Mouse (Mus musculus) kidney, embryonic 14.5 days (tissue): Measurements from ENCODE around the gene Adprm. TPM values are rescaled to one million over a fixed set of nuclear protein-coding genes. Genes with fewer than 3 reads are reported as not detected.

ENCODE experiments used
- ATAC-seq: fragments of 200-750 bp; cut with Nextera tagmentation; 2 replicates; pipeline ENCODE4 v1.8.0; 2017; ENCODE audit warnings: moderate number of reproducible peaks, mild to moderate bottlenecking, moderate TSS enrichment, moderate library complexity; ENCODE audit not compliant: low FRiP score, low TSS enrichment
- H3K27ac ChIP-seq: fragments of 300-500 bp; sonication (generic); 2 replicates; pipeline ENCODE4 v1.5.1; 2014; ENCODE audit warnings: low read depth, mild to moderate bottlenecking, low read length, moderate library complexity, mixed read lengths
- H3K27me3 ChIP-seq: fragments of 300-500 bp; sonication (generic); 2 replicates; pipeline ENCODE4 v1.6.1; 2014; ENCODE audit warnings: mild to moderate bottlenecking, low read length; ENCODE audit not compliant: control insufficient read depth, insufficient read depth
- H3K36me3 ChIP-seq: fragments of 300-500 bp; sonication (generic); 2 replicates; pipeline ENCODE4 v1.6.1; 2014; ENCODE audit warnings: low read length, mixed read lengths; ENCODE audit not compliant: control insufficient read depth, insufficient read depth
- H3K4me1 ChIP-seq: fragments of 300-500 bp; sonication (generic); 2 replicates; pipeline ENCODE4 v1.6.1; 2014; ENCODE audit warnings: low read length, mixed read lengths; ENCODE audit not compliant: control insufficient read depth, insufficient read depth
- H3K4me2 ChIP-seq: fragments of 300-500 bp; sonication (generic); replicated peaks from 2 replicates; pipeline ENCODE4 v1.6.1; 2014; ENCODE audit warnings: low read depth, mild to moderate bottlenecking, low read length
- H3K4me3 ChIP-seq: fragments of 300-500 bp; sonication (generic); 2 replicates; pipeline ENCODE4 v1.5.1; 2014; ENCODE audit warnings: mild to moderate bottlenecking, low read length
- H3K9ac ChIP-seq: fragments of 300-500 bp; sonication (generic); 2 replicates; pipeline ENCODE4 v1.6.1; 2014; ENCODE audit warnings: low read depth, mild to moderate bottlenecking, low read length, moderate library complexity
- H3K9me3 ChIP-seq: fragments of 300-500 bp; sonication (generic); 2 replicates; pipeline ENCODE4 v1.6.1; 2016; ENCODE audit warnings: low read length; ENCODE audit not compliant: control insufficient read depth
- WGBS: fragments of 180-500 bp; shearing (Covaris S2); extraction: QIAGEN DNeasy Blood & Tissue Kit; methylation state at CpG from one replicate; pipeline ENCODE4 v1.1.7; 2014; 5-methylcytosine and 5-hydroxymethylcytosine counted together
- polyA plus RNA-seq: library from polyadenylated mRNA; unstranded; fragments of >200 nt; fragmentation: Nextera tagmentation; extraction: Ambion mirVana; gene quantifications from 2 replicates; pipeline ENCODE4 v1.2.1, GENCODE M21; 2014

The Adprm gene
- polyA plus RNA-seq, 1 experiment from 2014 or later = 27.7 TPM

DNA sequence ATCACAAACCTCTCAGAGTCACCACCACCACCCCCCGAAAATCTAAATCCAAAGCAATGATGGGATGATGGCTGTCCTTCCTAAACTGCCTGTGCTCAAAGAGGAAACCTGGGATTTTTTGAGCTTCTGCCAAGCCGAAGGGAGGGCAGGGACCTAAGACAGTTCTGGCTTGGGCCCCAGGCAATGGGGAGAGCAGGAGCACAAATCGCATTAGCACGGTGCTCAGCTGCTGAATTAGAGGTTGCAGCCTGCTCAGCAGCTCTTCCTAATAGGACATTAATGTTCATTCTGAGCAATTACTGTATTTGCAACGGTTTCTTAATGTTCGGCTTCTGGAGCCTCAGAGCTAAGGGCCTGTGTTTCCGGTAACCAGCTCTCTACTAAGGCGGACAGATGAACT, 44.4 kb downstream of the Adprm start:
- Histone ChIP-seq H3K9me3 (no peaks in the 10 kb centered on the region), H3K27me3 (no peaks in the 10 kb centered on the region), H3K27ac (no peak overlapping the region), H3K4me1 (0 out of 2 replicates have a peak, but pooled peaks cover 3% of the 10 kb centered on the region), H3K36me3 (no peaks in the 10 kb centered on the region), H3K4me2 (no peak overlapping the region), H3K9ac (no peak overlapping the region), H3K4me3 (no peak overlapping the region)
- WGBS = 84% methylated on average over 8 of the region's 8 CpGs
- ATAC-seq = no peak

DNA sequence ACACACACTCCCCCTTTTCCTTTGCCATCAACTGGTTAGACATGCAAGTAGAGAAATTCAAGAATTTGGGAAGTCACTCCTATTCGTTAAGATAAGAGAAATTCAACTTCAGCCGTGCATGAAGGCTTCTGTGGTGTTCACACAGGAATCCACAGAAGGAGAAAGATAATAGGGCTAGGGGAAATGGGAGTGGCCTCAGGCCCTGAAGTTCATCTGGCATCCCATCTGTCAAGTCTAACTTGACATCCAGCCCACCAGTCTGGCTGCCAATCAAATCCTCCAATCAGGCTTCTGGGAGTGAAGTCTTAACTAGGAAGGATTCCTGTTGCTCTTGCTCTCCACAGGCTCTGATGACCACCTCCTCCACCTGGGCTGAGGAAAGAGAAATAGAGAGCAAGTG, 49.5 kb downstream of the Adprm start:
- Histone ChIP-seq H3K4me2 (no peak overlapping the region), H3K27me3 (no peaks in the 10 kb centered on the region), H3K9ac (no peak overlapping the region), H3K4me1 (no peaks in the 10 kb centered on the region), H3K4me3 (no peak overlapping the region), H3K36me3 (no peaks in the 10 kb centered on the region), H3K9me3 (no peaks in the 10 kb centered on the region), H3K27ac (no peak overlapping the region)
- WGBS = 60% methylated on average over 2 of the region's 2 CpGs
- ATAC-seq = no peak

DNA sequence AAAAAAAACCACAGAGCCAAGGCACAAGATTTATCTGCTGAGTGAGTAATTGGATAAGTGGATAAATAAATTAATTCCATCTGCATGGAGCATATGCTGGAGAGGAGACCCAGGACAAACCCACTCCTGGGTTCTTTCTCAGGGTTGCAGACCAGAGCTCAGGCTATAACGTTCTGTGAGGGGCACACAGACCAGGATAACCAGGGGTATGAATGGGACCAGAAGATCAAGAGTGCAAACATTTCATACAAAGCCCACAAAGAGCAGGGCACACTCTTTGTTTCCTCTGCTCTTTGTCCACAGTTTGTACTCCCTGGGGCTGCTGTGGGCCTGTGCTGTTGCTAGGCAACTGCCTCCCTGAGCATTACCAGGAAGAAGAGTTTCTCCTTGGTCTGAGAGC, 50.7 kb downstream of the Adprm start:
- no peaks in the 10 kb centered on the region for H3K4me1 ChIP-seq
- no peak overlapping the region for H3K4me2 ChIP-seq
- H3K36me3 ChIP-seq = no peaks in the 10 kb centered on the region
- ATAC-seq = no peak
- 32% methylated on average over 1 of the region's 1 CpGs for WGBS
- H3K9me3 ChIP-seq = no peaks in the 10 kb centered on the region
- H3K9ac ChIP-seq = no peak overlapping the region
- H3K4me3 ChIP-seq = no peak overlapping the region
- no peaks in the 10 kb centered on the region for H3K27me3 ChIP-seq
- no peak overlapping the region for H3K27ac ChIP-seq

DNA sequence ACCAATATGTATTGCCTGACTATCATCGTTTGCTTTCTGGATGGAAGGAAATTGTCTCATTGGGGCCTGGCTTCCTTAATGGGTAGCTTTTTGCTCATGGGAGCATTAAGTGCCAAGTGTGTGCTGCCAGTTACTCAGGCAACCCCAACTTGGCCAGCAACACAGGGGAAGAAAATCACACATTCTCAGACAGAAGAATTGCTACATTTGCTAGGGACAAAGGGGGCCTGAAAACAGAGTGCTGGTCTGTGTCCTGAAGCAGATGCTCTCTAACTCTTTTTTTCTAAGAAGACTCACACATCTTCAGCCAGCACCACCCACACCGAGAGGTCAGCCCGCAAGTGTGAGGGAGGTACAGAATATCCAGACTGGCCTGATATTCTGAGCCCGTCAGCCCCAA, 51.7 kb downstream of the Adprm start:
- Histone ChIP-seq H3K36me3 (no peaks in the 10 kb centered on the region), H3K27me3 (no peaks in the 10 kb centered on the region), H3K4me3 (no peak overlapping the region), H3K9ac (no peak overlapping the region), H3K4me1 (no peaks in the 10 kb centered on the region), H3K27ac (no peak overlapping the region), H3K4me2 (no peak overlapping the region), H3K9me3 (no peaks in the 10 kb centered on the region)
- ATAC-seq = no peak
- WGBS = 69% methylated on average over 4 of the region's 4 CpGs

DNA sequence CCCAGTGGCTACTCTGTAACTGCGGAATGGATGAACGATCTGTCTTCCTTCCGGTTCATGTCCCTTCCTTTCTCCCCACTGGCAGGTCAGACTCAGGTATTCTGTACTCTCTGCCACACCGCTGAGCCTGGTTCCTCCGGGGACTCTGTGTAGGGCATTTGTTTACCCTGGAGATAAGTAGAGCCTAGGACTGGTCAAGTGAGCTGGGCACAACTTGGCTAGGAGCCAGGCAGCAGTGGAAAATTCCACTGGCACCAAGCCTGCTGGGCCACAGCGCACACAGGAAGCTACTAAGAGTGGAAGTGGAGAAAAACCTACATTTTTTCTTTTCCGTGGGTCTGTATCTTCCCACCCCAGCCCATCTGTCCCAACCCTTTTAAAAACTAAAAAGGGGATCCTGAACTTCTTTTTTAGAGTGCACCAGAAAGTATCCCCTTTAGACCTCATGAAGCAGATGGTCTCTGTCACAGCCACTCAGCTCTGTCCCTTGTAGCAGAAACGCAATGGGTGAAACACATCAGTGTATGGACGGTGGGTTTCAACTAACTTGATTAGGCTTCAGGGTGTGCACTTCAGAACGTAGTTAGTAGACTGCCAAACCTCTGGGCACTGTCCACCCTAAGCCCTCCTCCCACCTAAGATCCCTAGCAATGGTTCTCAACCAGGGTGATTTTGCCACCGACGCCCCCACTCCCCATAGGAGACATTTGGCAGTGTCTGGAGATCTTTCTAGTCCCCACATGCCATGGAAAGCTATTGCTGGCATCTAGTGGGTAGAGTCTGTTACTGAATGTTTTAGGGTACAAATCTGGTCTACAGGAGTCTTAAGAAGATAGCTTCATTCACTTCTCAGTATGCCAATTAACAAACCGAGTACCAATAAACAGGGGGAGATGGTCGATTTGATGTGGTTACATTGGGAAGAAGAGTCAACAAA, 53.7 kb downstream of the Adprm start:
- 76% methylated on average over 14 of the region's 14 CpGs for WGBS
- no peak for ATAC-seq
- Histone ChIP-seq H3K4me3 (no peak overlapping the region), H3K27me3 (no peaks in the 10 kb centered on the region), H3K4me2 (no peak overlapping the region), H3K4me1 (no peaks in the 10 kb centered on the region), H3K36me3 (no peaks in the 10 kb centered on the region), H3K27ac (no peak overlapping the region), H3K9me3 (no peaks in the 10 kb centered on the region), H3K9ac (no peak overlapping the region)

DNA sequence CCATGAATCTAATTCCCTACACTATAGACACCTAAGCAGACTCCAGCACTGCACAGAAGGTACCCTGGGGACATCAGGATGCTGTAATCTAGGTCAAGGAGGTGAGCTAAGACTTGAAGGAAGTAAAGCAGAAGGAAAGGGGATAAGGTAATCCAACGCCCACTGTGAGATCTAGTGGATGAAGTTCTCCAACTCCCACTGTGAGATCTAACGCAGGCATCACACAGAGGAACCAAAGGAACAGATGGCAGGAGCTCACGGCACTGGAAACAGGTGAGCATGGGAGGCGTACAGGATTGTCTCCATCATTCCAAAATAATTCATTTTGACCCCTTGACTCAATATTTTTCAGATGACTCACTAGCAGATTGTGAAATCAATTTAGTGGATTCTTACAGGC, 55.9 kb downstream of the Adprm start:
- Histone ChIP-seq H3K27ac (no peak overlapping the region), H3K36me3 (no peaks in the 10 kb centered on the region), H3K4me2 (no peak overlapping the region), H3K9ac (no peak overlapping the region), H3K9me3 (no peaks in the 10 kb centered on the region), H3K27me3 (no peaks in the 10 kb centered on the region), H3K4me1 (no peaks in the 10 kb centered on the region), H3K4me3 (no peak overlapping the region)
- no peak for ATAC-seq
- 75% methylated on average over 4 of the region's 4 CpGs for WGBS

DNA sequence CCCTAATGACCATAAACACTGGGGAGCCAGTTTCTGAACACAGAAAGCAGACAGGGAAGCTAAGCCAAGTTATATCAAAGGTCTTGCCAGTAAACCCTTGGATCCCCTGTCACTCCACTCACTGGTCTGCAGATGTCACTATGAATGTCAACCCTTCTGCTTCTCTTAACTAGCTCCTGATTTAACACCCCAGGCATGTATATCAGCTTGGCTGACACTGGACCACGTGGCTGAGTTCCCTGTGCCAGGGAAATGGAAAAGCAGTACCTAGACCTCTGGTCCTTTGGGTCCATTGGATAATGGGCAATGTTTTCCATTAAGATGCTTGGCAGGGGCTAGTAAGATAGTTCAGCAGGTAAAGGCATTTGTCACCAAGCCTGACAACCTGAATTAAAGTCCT, 58.7 kb downstream of the Adprm start:
- Histone ChIP-seq H3K9me3 (no peaks in the 10 kb centered on the region), H3K4me3 (no peak overlapping the region), H3K27ac (no peak overlapping the region), H3K36me3 (no peaks in the 10 kb centered on the region), H3K27me3 (no peaks in the 10 kb centered on the region), H3K9ac (no peak overlapping the region), H3K4me1 (no peaks in the 10 kb centered on the region), H3K4me2 (no peak overlapping the region)
- no peak for ATAC-seq
- WGBS = 21% methylated on average over 1 of the region's 1 CpGs

DNA sequence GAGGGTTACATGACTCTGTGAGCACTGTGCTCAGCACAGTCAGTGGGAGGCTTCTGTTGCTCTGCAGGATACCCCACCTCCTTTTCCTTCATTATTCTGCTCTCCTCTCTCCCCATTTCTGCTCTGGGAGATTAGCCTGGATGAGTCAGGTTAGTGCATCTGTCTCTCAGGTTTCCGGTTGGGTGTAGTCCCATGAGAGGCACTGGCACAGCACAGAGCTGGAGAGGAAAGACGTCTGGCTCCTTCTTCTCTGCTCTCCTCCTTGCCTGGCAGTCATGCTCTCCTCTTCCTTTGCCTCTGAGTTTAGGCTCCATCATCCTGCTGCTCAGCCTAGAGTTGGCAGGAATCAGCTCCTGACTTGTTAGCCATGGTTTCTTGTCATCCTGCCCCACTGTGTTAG, 60.2 kb downstream of the Adprm start:
- Histone ChIP-seq H3K4me1 (no peaks in the 10 kb centered on the region), H3K4me3 (no peak overlapping the region), H3K9ac (no peak overlapping the region), H3K27me3 (no peaks in the 10 kb centered on the region), H3K4me2 (no peak overlapping the region), H3K36me3 (no peaks in the 10 kb centered on the region), H3K27ac (no peak overlapping the region), H3K9me3 (no peaks in the 10 kb centered on the region)
- WGBS = 83% methylated on average over 2 of the region's 2 CpGs
- no peak for ATAC-seq
